Mouse (Mus musculus) thymus, postnatal 10 days (tissue): ENCODE results near the gene Copa.

ENCODE experiments used
- DNase-seq, 2 experiments: peaks; one replicate each; pipeline ENCODE4 v3.0.0; 2021; ENCODE audit warnings: low spot score in 2 of 2

Gene Copa

GRCm38 (mm10) chr1:172082899-172083445 is 643 bp downstream of the Copa start:
- no peak for DNase-seq

GRCm38 (mm10) chr1:172093522-172093921 is 11.2 kb downstream of the Copa start:
- DNase-seq = no peak

GRCm38 (mm10) chr1:172094295-172094694 is 12.0 kb downstream of the Copa start:
- no peak for DNase-seq

GRCm38 (mm10) chr1:172095202-172095601 is 12.9 kb downstream of the Copa start:
- DNase-seq = no peak

- no peak for DNase-seq
Measured at GRCm38 (mm10) chr1:172099325-172100033, 17.1 kb downstream of the Copa start.

GRCm38 (mm10) chr1:172103619-172104018 is 21.3 kb downstream of the Copa start:
- DNase-seq = no peak

- DNase-seq = no peak
Measured at GRCm38 (mm10) chr1:172105101-172105500, 22.8 kb downstream of the Copa start.

GRCm38 (mm10) chr1:172107777-172108477 is 25.6 kb downstream of the Copa start:
- no peak for DNase-seq

GRCm38 (mm10) chr1:172116948-172117347 is 34.6 kb downstream of the Copa start:
- DNase-seq = no peak

- no peak for DNase-seq
Measured at GRCm38 (mm10) chr1:172119100-172119499, 36.8 kb downstream of the Copa start.

- peak in 1 of 2 experiments; percentile 37 for DNase-seq
Measured at GRCm38 (mm10) chr1:172119720-172120119, 37.4 kb downstream of the Copa start.

GRCm38 (mm10) chr1:172122671-172123070 is 40.3 kb downstream of the Copa start:
- DNase-seq = no peak

- DNase-seq = no peak
Measured at GRCm38 (mm10) chr1:172124572-172124971, 42.2 kb downstream of the Copa start.

GRCm38 (mm10) chr1:172126376-172127347 is 44.3 kb downstream of the Copa start, which contains the start of gene Pex19:
Gene Pex19 (plus strand): TSS chr1:172126755.
- peak; percentile 61 to 71 for DNase-seq

- DNase-seq = no peak
Measured at GRCm38 (mm10) chr1:172127487-172127886, 45.2 kb downstream of the Copa start.

- DNase-seq = no peak
Measured at GRCm38 (mm10) chr1:172128563-172128962, 46.2 kb downstream of the Copa start.

GRCm38 (mm10) chr1:172129108-172129507 is 46.8 kb downstream of the Copa start:
- no peak for DNase-seq

GRCm38 (mm10) chr1:172129780-172130179 is 47.5 kb downstream of the Copa start:
- DNase-seq = no peak

- no peak for DNase-seq
Measured at GRCm38 (mm10) chr1:172132319-172132718, 50.0 kb downstream of the Copa start.

- DNase-seq = no peak
Measured at GRCm38 (mm10) chr1:172133535-172133934, 51.2 kb downstream of the Copa start.

- DNase-seq = no peak
Measured at GRCm38 (mm10) chr1:172134072-172134471, 51.7 kb downstream of the Copa start.

- DNase-seq = no peak
Measured at GRCm38 (mm10) chr1:172140160-172140559, 57.8 kb downstream of the Copa start.
